Mouse (Mus musculus) embryonic facial prominence, embryonic 11.5 days (tissue): ENCODE results near the gene Odf2. TPM values are rescaled to one million over a fixed set of nuclear protein-coding genes. Genes with fewer than 3 reads are reported as not detected.
"Not testable (repeated sequence)": the region's sequence is repeated elsewhere in the genome, so short reads cannot be mapped to it uniquely, and the experiment has no call there.

ENCODE experiments used
- ATAC-seq: fragments of 200-750 bp; cut with Nextera tagmentation; replicated peaks from 2 replicates; pipeline ENCODE4 v1.8.0; 2017; ENCODE audit warnings: low read depth; ENCODE audit not compliant: insufficient number of reproducible peaks, low FRiP score, low TSS enrichment
- DNase-seq: peaks from one replicate; pipeline ENCODE4 v3.0.0-alpha.2; 2015; ENCODE audit warnings: low spot score
- H3K27ac ChIP-seq: fragments of 300-500 bp; sonication (generic); replicated peaks from 2 replicates; pipeline ENCODE4 v1.5.1; 2014; ENCODE audit warnings: mild to moderate bottlenecking, low read depth, low read length, control low read depth
- H3K27me3 ChIP-seq: fragments of 300-500 bp; sonication (generic); 2 replicates; pipeline ENCODE4 v1.6.1; 2014; ENCODE audit warnings: mild to moderate bottlenecking, low read length, moderate library complexity, mixed read lengths; ENCODE audit not compliant: control insufficient read depth, insufficient read depth
- H3K36me3 ChIP-seq: fragments of 300-500 bp; sonication (generic); replicated peaks from 2 replicates; pipeline ENCODE4 v1.6.1; 2014; ENCODE audit warnings: low read depth, mild to moderate bottlenecking, low read length, moderate library complexity, mixed read lengths; ENCODE audit not compliant: control insufficient read depth, insufficient read depth
- H3K4me1 ChIP-seq: fragments of 300-500 bp; sonication (generic); 2 replicates; pipeline ENCODE4 v1.6.1; 2014; ENCODE audit warnings: low read length, mixed read lengths; ENCODE audit not compliant: control insufficient read depth, insufficient read depth
- H3K4me2 ChIP-seq: fragments of 300-500 bp; sonication (generic); 2 replicates; pipeline ENCODE4 v1.6.1; 2014; ENCODE audit warnings: low read depth, mild to moderate bottlenecking, control low read depth, low read length, moderate library complexity
- H3K4me3 ChIP-seq: fragments of 300-500 bp; sonication (generic); 2 replicates; pipeline ENCODE4 v1.5.1; 2014; ENCODE audit warnings: low read depth, low read length, control low read depth
- H3K9ac ChIP-seq: fragments of 300-500 bp; sonication (generic); replicated peaks from 2 replicates; pipeline ENCODE4 v1.6.1; 2014; ENCODE audit warnings: mild to moderate bottlenecking, control low read depth, low read length
- H3K9me3 ChIP-seq: fragments of 300-500 bp; sonication (generic); replicated peaks from 2 replicates; pipeline ENCODE4 v1.6.1; 2016; ENCODE audit warnings: mild to moderate bottlenecking, low read length, inconsistent platforms, mixed read lengths; ENCODE audit not compliant: control insufficient read depth
- WGBS: fragments of 180-500 bp; shearing (Covaris S2); extraction: QIAGEN DNeasy Blood & Tissue Kit; methylation state at CpG from one replicate; pipeline ENCODE4 v1.1.7; 2014; 5-methylcytosine and 5-hydroxymethylcytosine counted together
- polyA plus RNA-seq: library from polyadenylated mRNA; unstranded; fragments of >200 nt; fragmentation: Nextera tagmentation; extraction: Ambion mirVana; gene quantifications from 2 replicates; pipeline ENCODE4 v1.2.1, GENCODE M21; 2014

Odf2 gene
- polyA plus RNA-seq, 1 experiment from 2014 or later: 69.8 TPM

GRCm38 (mm10) chr2:29873801-29874200 is 15.2 kb upstream of the Odf2 start:
- Histone ChIP-seq H3K27ac (no peak overlapping the region), H3K4me3 (no peak overlapping the region), H3K9ac (no peak overlapping the region), H3K9me3 (no peaks in the 10 kb centered on the region), H3K4me1 (peaks cover 2% of the 10 kb centered on the region; the same call in 1 of the 2 replicates), H3K27me3 (no peaks in the 10 kb centered on the region), H3K36me3 (no peaks in the 10 kb centered on the region), H3K4me2 (no peak overlapping the region)
- ATAC-seq (no peak), DNase-seq (no peak)
- WGBS: 79% methylated on average over 4 of the region's 4 CpGs

- Histone ChIP-seq H3K36me3 (no peaks in the 10 kb centered on the region), H3K27me3 (no peaks in the 10 kb centered on the region), H3K9me3 (no peaks in the 10 kb centered on the region), H3K4me3 (no peak overlapping the region), H3K4me1 (no peaks in the 10 kb centered on the region), H3K9ac (no peak overlapping the region), H3K27ac (no peak overlapping the region), H3K4me2 (no peak overlapping the region)
- no peak for ATAC-seq
- DNase-seq: no peak
- 76% methylated on average over 4 of the region's 4 CpGs for WGBS
Measured at GRCm38 (mm10) chr2:29878061-29878460, 11.0 kb upstream of the Odf2 start.

GRCm38 (mm10) chr2:29879191-29879590 is 9.8 kb upstream of the Odf2 start:
- Histone ChIP-seq H3K4me1 (no peaks in the 10 kb centered on the region), H3K27me3 (no peaks in the 10 kb centered on the region), H3K27ac (no peak overlapping the region), H3K4me2 (no peak overlapping the region), H3K4me3 (no peak overlapping the region), H3K9ac (no peak overlapping the region), H3K36me3 (no peaks in the 10 kb centered on the region), H3K9me3 (no peaks in the 10 kb centered on the region)
- 68% methylated on average over 8 of the region's 8 CpGs for WGBS
- DNase-seq (no peak), ATAC-seq (no peak)

- WGBS: 75% methylated on average over 17 of the region's 17 CpGs
- Histone ChIP-seq H3K9me3 (no peaks in the 10 kb centered on the region), H3K4me1 (no peaks in the 10 kb centered on the region), H3K27me3 (no peaks in the 10 kb centered on the region), H3K4me3 (no peak overlapping the region), H3K27ac (no peak overlapping the region), H3K36me3 (no peaks in the 10 kb centered on the region), H3K4me2 (no peak overlapping the region), H3K9ac (no peak overlapping the region)
- DNase-seq (no peak), ATAC-seq (no peak)
Measured at GRCm38 (mm10) chr2:29879964-29880830, 8.8 kb upstream of the Odf2 start.

GRCm38 (mm10) chr2:29886659-29887292 is 2.2 kb upstream of the Odf2 start:
- not testable (repeated sequence) for H3K9ac ChIP-seq, ATAC-seq, H3K4me3 ChIP-seq, DNase-seq, H3K4me2 ChIP-seq, H3K9me3 ChIP-seq, H3K27ac ChIP-seq, H3K4me1 ChIP-seq, H3K36me3 ChIP-seq, H3K27me3 ChIP-seq
- 83% methylated on average over 9 of the region's 9 CpGs for WGBS

- WGBS: under 1% methylated on average over 59 of the region's 61 CpGs
- Histone ChIP-seq H3K27me3 (no peaks in the 10 kb centered on the region), H3K4me3 (peak overlapping the region; percentile 94), H3K9ac (peak overlapping the region; percentile 88), H3K27ac (peak overlapping the region; percentile 78), H3K4me1 (peaks cover 5% of the 10 kb centered on the region; the same call in 1 of the 2 replicates), H3K9me3 (no peaks in the 10 kb centered on the region), H3K4me2 (peak overlapping the region; percentile 93), H3K36me3 (no peaks in the 10 kb centered on the region; the same call in 1 of the 2 replicates)
- peak; percentile 93 for ATAC-seq
- DNase-seq: peak; percentile 87
Measured at GRCm38 (mm10) chr2:29889991-29890833, 1.2 kb downstream of the Odf2 start.

- Histone ChIP-seq H3K27ac (no peak overlapping the region), H3K4me1 (peaks cover 5% of the 10 kb centered on the region; the same call in 1 of the 2 replicates), H3K36me3 (no peaks in the 10 kb centered on the region; the same call in 1 of the 2 replicates), H3K27me3 (no peaks in the 10 kb centered on the region), H3K4me3 (no peak overlapping the region), H3K9ac (no peak overlapping the region), H3K9me3 (no peaks in the 10 kb centered on the region), H3K4me2 (no peak overlapping the region)
- ATAC-seq: no peak
- 96% methylated on average over 6 of the region's 6 CpGs for WGBS
- DNase-seq: no peak
Measured at GRCm38 (mm10) chr2:29891773-29892172, 2.8 kb downstream of the Odf2 start.
